Mouse (Mus musculus): ENCODE data around the gene Gls2.

Gene Gls2

DNA sequence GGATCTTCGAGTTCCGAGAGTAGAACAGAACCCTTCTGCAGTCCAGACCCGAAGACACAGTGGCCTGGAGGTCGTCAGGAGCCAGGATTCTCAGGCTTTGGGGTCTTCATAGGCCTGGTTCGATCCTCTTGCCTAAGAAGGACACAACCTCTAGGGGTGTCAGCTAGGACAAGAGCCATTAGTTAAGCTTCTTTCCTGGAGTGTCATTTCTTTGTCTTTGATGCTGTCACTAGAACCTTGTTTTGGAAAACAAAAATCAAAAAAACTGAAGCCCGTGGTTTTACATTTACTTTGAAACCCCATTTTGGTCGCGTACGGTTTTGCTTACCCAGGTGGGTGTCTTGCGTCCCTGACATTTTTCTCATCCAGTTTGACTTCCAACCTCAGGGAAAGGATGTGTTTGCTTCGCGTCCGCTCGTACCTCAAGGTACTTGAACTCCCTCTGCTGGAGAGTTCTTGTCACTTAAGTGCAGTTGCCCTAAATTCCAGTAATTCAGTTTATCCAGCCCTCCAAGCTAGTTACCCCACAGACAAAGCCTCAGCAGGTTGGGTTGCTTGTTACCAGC is 38.2 kb downstream of the Gls2 start:
- peak; percentile 86 for DNase-seq

DNA sequence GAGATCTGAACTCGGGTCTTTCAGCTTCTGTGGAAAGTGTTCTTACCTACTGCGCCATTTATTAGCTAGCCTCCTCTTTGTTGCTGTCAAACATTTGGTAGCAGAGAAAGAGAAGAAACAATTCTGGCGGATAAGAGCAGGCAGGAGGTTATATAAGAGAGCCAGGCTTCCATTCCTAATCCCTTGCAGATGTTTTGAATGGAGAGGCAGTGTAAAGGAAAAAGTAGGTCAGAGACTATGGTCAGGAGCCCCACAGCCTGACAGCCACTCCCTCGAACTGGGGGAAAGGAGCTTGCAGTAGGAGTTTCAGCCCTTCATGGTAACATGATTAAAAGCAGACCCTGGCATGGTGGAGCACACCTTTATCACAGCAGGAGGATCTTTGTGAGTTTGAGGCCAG is 42.1 kb downstream of the Gls2 start:
- peak; percentile 32 for DNase-seq

DNA sequence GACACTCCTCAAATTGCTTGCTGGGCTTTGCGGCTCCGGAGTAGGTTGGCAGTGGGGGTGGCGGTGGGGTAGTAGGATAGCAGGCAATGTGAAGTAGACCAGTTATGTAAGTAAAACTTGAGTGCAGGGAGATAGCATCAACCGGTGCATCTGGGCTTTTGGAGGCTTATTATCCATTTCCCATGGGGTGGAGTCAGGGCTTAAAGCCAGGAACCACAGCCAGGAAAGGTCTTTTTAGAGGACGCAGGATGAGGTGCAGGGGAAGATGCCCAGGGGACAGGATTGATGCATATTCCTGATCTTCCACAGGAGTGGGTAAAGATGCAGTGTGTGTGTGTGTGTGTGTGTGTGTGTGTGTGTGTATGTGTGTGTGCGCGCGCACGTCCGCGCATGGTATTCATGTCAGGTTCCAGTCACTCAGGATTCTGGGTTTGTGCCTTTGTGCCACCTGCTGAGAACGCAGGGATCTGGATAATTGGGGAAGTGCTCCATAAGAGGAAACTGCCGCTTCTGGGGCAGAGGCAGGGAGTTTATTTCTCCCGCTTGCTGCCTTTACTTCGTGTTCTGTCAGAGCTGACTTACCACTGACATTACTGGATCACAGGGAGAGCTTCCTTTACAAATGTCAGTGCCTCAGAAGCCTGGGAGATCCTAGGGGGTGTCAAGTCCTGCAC is 43.7 kb downstream of the Gls2 start:
- peak; percentile 12 for DNase-seq

DNA sequence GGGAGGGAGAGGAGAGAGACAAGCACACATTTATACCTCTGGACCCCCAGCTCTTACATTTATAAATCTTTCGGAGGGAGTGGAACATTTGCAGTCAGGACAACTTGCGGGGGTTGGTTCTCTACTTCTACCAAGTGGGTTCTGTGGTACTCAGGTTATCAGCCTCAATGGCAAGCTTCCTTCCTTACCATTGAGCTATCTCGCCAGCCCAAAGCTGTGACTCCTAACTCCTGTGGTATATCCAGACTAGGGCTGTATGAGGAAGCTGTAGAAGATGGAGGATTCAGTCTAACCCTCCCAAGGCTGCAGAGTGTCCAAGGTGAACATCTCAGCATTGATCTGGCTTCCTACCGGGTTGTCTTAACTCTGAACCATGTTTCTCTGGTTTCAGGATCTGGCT is 44.9 kb downstream of the Gls2 start:
- no peak for DNase-seq

DNA sequence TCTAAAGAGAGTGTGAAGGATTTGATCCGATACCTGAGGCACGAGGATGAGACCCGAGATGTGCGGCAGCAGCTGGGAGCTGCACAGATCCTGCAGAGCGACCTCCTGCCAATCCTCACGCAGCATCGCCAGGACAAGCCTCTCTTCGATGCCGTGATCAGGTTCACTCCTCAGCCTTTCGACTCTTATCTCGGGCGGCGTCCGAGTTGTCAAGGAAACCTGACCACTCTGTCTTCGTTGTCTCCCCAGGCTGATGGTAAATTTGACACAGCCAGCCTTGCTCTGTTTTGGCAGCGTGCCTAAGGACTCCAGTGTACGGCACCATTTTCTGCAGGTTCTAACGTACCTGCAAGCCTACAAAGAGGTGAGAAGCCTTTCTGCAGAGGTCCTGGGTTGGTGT is 45.9 kb downstream of the Gls2 start:
- DNase-seq, result no peak

DNA sequence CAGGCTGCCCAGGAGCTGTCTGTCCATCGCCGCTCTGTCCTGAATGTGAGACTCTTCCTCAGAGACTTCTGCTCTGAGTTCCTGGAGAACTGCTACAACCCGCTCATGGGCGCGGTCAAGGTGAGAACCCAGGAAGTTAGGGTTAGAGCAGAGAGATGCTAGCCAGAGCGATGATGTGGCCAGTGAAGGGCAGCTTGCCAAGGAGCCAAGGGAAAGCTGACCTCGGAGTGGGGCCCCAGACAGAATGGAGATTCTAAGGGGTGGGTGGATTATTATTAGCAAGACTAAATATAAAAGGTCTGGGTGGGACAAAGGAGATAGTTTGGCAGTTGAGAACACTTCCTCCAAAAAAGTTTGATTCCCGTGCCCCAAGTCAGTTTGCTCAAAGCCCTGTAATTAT is 49.0 kb downstream of the Gls2 start:
- DNase-seq, result no peak

DNA sequence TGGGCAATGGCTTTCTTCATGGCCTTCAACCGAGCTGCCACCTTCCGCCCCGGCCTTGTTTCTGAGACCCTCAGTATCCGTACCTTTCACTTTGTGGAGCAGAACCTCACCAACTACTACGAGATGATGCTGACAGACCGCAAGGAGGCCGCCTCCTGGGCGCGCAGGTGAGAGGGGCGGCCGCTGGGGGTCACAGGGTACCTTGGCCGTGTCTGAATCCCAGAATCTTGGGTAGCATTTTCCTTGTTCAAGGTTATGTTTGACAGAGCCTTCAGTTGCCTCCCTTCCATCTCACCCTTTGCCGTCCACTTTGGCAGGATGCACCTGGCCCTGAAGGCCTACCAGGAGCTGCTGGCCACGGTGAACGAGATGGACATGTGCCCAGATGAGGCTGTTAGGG is 49.9 kb downstream of the Gls2 start:
- no peak for DNase-seq

DNA sequence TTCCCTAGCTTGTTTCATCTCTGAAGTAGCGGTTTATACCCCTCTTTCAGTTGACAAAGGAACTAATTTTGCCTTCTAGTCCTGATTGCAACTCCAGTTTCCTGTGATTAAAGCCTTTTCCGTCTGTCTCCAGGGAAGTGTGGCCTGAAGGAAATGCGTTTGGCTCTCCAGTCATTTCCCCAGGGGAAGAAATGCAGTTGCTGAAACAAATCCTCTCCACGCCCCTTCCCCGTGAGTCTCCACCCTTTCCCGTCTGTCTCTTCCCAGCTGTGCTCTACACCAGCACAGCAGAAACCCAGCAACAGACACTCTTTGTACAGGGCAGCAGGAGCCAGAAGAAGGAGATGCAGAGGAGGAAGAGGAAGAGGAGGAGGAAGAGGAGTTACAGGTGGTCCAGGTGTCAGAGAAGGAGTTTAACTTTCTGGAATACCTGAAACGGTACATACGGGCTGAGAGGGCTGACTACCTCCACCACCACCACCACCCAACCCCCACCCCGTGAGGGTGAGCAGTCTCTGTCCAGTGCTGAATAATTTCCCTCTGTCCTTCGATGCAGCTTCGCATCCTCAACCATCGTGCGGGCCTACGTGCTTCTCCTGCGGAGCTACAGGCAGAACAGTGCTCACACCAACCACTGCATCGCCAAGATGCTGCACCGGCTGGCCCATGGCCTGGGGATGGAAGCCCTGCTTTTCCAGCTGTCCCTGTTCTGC is 52.9 kb downstream of the Gls2 start:
- no peak for DNase-seq

DNA sequence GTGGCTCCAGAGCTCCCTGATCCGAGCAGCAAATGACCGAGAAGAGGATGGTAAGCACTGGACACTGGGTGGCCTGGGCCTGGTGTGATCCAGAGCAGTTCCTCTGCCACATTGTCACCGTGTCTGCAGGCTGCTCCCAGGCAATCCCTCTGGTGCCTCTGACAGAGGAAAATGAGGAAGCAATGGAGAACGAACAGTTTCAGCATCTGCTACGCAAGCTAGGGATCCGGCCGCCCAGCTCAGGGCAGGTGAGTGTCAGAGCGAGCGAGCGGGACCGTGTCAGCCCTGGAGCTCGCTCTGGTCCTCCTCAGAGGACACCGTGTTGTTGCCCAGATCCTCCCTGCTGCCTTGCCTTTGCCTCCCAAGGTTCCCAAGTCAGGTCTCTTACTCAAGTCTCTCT is 56.3 kb downstream of the Gls2 start:
- no peak for DNase-seq

DNA sequence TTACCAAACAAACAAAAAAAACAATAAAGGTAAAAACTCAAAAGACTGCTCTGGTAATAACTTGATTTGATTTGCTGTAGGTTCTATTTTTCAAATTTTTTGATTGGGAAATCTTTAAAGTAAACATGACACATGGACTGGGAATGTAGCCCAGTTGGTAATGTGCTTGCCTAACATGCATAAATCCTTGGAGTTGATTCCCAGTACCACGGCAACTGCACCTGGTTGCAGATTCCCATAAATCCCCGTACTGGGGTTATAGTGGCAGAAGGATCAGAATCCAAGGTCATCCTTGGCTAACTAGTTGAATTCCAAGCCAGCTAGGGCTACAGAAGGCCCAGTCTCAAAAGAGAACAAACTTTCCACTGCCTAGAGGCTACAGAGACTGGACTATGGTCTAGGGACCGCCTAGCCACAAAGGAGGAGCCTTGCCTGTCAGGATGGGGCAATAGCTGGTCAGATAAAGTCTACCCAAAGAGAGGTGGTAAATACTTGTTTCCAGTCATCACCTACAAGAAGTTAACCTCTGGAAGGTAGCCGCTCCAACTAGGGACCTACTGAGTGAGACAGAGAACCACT is 59.5 kb downstream of the Gls2 start, which contains the start of gene Apon:
Apon (plus strand) TSS at position 420 of the 579 bp plus-strand sequence.
- DNase-seq, result no peak

DNA sequence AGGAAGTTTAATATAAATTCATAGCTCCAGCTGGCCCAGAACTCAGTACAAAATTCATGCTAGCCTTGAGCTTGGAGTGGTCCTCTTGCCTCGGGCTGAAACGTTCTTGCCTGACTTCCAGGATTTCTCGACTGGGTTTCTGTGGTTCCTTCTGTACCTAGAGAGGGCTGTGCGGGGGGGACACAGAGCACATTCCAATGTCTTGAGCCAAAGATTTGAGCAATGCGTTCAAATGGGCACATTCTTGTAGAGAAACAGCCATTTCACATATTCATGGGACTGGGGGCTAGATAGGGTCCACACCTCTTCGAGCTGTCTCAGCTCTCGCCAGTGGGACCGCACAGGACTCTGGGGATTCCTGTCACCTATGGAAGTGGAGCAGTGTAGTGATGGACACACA is 61.7 kb downstream of the Gls2 start:
- DNase-seq, result no peak

DNA sequence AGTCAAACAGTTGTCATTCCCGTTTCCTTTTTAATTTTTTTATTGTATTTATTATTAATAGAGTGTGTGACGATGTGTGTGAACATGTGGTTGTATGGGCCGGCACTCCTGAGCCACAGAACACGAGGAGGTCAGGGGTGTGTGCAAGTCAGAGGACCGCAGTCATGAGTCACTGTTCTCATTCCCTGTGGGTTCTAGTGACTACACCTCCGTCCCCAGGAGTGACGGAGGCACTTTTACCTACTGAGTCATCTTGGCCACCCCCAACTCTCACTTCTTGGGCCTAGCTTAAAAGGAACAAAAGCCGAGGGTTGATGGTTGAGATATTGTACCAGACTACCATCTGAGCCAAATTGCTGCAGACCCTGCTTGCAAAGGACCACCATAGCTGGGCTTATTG is 62.1 kb downstream of the Gls2 start:
- no peak for DNase-seq

DNA sequence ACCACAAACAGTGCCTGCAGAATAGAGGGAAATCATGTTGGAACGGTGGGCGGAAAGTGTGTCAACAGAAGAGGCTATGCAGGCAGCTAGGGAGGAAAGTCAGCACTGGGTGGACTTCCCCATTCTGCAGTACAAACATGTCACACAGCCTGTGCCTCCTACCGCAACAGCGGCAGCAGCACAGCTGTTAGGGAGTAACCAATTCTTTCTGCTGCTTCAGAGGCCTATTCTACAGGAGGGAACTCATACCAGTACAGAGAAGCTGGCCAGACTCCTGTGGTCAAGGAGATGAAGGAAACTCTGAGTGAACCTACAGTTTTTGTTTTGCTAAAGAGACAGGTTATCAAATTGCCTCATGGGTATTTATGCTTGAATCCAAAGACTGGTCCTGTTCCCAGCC is 64.7 kb downstream of the Gls2 start:
- DNase-seq, result no peak
